Mouse (Mus musculus) thymus, adult 2 months (tissue): ENCODE data around the gene Tctex1d2. TPM values are rescaled to one million over a fixed set of nuclear protein-coding genes. Genes with fewer than 3 reads are reported as not detected.

ENCODE experiments used
- DNase-seq: peaks from one replicate; pipeline ENCODE4 v3.0.0; 2021
- H3K27ac ChIP-seq: fragments of 200-500 bp; 2 replicates; pipeline ENCODE4 v1.5.1; 2012; ENCODE audit warnings: low read length, control low read depth; ENCODE audit not compliant: control insufficient read depth, insufficient read depth
- H3K27me3 ChIP-seq: fragments of 200-500 bp; 2 replicates; pipeline ENCODE4 v1.6.1; 2012; ENCODE audit warnings: mild to moderate bottlenecking, low read length, moderate library complexity, mixed read lengths; ENCODE audit not compliant: control insufficient read depth, insufficient read depth
- H3K36me3 ChIP-seq: fragments of 200-500 bp; 2 replicates; pipeline ENCODE4 v1.6.1; 2012; ENCODE audit warnings: mild to moderate bottlenecking, low read length, moderate library complexity; ENCODE audit not compliant: control insufficient read depth, insufficient read depth
- H3K4me1 ChIP-seq: fragments of 200-500 bp; replicated peaks from 2 replicates; pipeline ENCODE4 v1.6.1; 2012; ENCODE audit warnings: low read length; ENCODE audit not compliant: control insufficient read depth, insufficient read depth
- H3K4me3 ChIP-seq: fragments of 200-500 bp; 2 replicates; pipeline ENCODE4 v1.5.1; 2012; ENCODE audit warnings: mild to moderate bottlenecking, low read length, control low read depth, moderate library complexity; ENCODE audit not compliant: control insufficient read depth, insufficient read depth
- CTCF ChIP-seq: fragments of 200-500 bp; IDR thresholded peaks from 2 replicates; pipeline ENCODE4 v1.5.1; 2012; ENCODE audit warnings: mild to moderate bottlenecking, control low read depth, low read length, moderate library complexity, borderline replicate concordance; ENCODE audit not compliant: control insufficient read depth, poor library complexity, insufficient read depth; ENCODE audit errors: extremely low read depth
- POLR2A ChIP-seq: fragments of 200-500 bp; IDR thresholded peaks from 2 replicates; pipeline ENCODE4 v1.6.1; 2012; ENCODE audit warnings: mild to moderate bottlenecking, low read length, control low read depth, moderate library complexity; ENCODE audit not compliant: control insufficient read depth, poor library complexity, insufficient read depth; ENCODE audit errors: extremely low read depth
- WGBS: fragments of 180-500 bp; shearing (Covaris S2); methylation state at CpG from one replicate; pipeline ENCODE4 v1.1.7; 2018; 5-methylcytosine and 5-hydroxymethylcytosine counted together
- polyA plus RNA-seq: library from polyadenylated mRNA; depleted of rRNA; stranded (reverse); fragments of >200 nt; gene quantifications from 2 replicates; pipeline ENCODE4 v1.2.3, GENCODE M21; 2012

Tctex1d2 gene
- polyA plus RNA-seq, 1 experiment = 3.8 TPM

DNA sequence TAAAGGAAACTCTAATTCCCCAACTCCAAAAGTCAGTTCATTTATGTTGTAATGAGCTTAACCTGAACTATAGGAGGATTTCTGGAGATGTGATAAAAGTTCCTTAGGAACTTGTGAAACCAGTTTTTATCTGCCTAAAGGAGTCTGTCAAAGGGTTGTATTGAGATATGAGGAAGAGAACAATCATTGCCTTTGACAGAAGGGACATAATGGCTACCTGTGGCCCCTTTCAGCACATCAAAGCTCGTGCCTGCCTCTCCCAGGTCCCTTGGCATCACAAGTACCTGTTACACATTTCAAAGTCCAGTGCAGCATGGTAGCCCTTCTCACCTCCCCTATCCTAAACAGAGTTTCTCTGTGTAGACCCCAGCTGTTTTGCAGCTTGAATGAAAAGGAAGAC lies 2.0 kb upstream of the Tctex1d2 start:
- DNase-seq = no peak
- 86% methylated on average over 1 of the region's 1 CpGs for WGBS
- H3K4me1 ChIP-seq = peaks cover 12% of the 10 kb centered on the region

GRCm38 (mm10) chr16:32427506-32427905 lies 8.0 kb downstream of the Tctex1d2 start:
- peaks cover 9% of the 10 kb centered on the region for H3K4me1 ChIP-seq
- no peak for TF ChIP-seq CTCF
- no peak for TF ChIP-seq POLR2A
- no peak for DNase-seq
- H3K4me3 ChIP-seq = no peak overlapping the region
- no peaks in the 10 kb centered on the region for H3K27me3 ChIP-seq
- WGBS = 96% methylated on average over 3 of the region's 3 CpGs
- H3K36me3 ChIP-seq = no peaks in the 10 kb centered on the region
- no peak overlapping the region for H3K27ac ChIP-seq

More for the DNA sequence above, 2.0 kb upstream of the Tctex1d2 start:
- H3K27me3 ChIP-seq = no peaks in the 10 kb centered on the region
- TF ChIP-seq CTCF (no peak), POLR2A (no peak)
- H3K36me3 ChIP-seq = no peaks in the 10 kb centered on the region
- H3K4me3 ChIP-seq = no peak overlapping the region
- H3K27ac ChIP-seq = no peak overlapping the region

DNA sequence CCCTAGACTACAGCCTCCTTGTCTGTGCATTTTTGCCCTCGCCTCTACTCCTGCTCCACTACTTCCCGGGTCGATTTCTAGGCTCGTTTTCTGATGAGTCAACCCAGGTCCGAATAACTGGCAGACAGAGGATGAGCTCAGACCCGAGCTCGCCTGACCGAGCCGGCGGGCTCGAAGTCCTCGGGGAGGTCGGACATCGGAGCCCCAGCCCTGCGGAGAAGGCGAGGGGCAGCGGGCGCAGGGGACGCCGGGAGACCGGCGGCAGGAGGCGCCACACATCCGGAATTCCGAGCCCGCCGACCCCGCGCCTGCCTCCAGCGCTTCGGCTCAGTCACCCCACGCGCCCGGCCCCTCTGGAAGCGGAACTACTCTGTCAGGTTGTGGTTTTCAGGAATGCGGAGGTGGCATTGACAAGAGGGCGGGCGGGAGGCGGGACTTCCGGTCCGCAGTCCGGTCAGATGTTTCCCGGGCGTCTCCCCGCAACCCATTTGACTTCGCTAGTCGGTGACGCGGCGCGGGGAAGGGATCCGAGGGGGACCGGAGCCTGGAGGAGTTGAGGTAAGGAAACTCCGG lies 11.1 kb downstream of the Tctex1d2 start, which contains the start of gene Pcyt1a:
TSS of gene Pcyt1a (plus strand) at position 448 of the 573 bp plus-strand sequence.
- H3K27me3 ChIP-seq = no peaks in the 10 kb centered on the region
- under 1% methylated on average over 54 of the region's 54 CpGs for WGBS
- peak; percentile 78 for DNase-seq

DNA sequence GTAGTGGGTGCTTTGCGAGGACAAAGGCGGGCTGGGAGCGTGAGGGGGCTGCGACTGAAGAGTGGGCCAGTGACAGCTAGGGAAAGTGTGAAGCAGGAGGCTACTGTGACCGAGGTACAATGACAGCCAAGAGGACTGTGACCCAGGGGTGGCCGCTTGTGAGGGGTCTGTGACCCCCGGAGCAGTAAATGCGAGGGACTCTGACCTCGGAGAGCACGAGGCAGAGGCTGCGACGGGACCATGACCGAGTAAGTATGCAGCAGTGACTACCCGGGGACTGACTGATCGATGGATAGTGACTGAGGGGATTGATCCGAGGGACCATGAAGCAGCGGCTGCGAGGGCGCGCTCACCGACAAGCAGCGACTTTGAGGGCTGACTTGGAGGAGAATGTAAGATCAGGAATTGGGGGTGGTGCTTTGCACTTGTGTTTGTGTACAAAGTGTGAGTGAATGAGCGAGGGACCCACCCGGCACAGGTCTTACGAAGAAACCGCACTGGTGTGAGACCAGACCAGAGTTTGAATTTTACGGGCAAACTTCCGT lies 11.6 kb downstream of the Tctex1d2 start:
- peak overlapping the region; percentile 76 for H3K4me3 ChIP-seq
- TF ChIP-seq POLR2A (0 out of 2 replicates have a peak, but pooled peaks have one; percentile 0), CTCF (no peak)
- peak; percentile 33 for DNase-seq
- H3K36me3 ChIP-seq = no peaks in the 10 kb centered on the region
- H3K4me1 ChIP-seq = peaks cover 17% of the 10 kb centered on the region
- 2% methylated on average over 28 of the region's 28 CpGs for WGBS
- H3K27ac ChIP-seq = peak overlapping the region; percentile 6; the same call in 1 of the 2 replicates
- H3K27me3 ChIP-seq = no peaks in the 10 kb centered on the region

More for the DNA sequence above, 11.1 kb downstream of the Tctex1d2 start, which contains the start of gene Pcyt1a:
- peaks cover 17% of the 10 kb centered on the region for H3K4me1 ChIP-seq
- peak within 1 kb of the TSS; percentile 76 for H3K4me3 ChIP-seq
- H3K36me3 ChIP-seq = no peaks in the 10 kb centered on the region
- peak within 1 kb of the TSS; percentile 10; the same call in 1 of the 2 replicates for H3K27ac ChIP-seq
- TF ChIP-seq POLR2A = peak; percentile 22; the same call in 1 of the 2 replicates
- 0 out of 2 replicates have a peak, but pooled peaks have one; percentile 57 for TF ChIP-seq CTCF

GRCm38 (mm10) chr16:32431926-32432325 lies 12.4 kb downstream of the Tctex1d2 start:
- no peaks in the 10 kb centered on the region for H3K27me3 ChIP-seq
- 94% methylated on average over 1 of the region's 1 CpGs for WGBS
- no peak overlapping the region for H3K4me3 ChIP-seq
- H3K27ac ChIP-seq = no peak overlapping the region
- DNase-seq = no peak
- peaks cover 17% of the 10 kb centered on the region for H3K4me1 ChIP-seq
- no peak for TF ChIP-seq POLR2A
- no peak for TF ChIP-seq CTCF
- no peaks in the 10 kb centered on the region for H3K36me3 ChIP-seq

- TF ChIP-seq CTCF (no peak), POLR2A (no peak)
- H3K4me3 ChIP-seq = no peak overlapping the region
- no peak overlapping the region for H3K27ac ChIP-seq
- no peak for DNase-seq
- peaks cover 17% of the 10 kb centered on the region for H3K4me1 ChIP-seq
- H3K27me3 ChIP-seq = no peaks in the 10 kb centered on the region
- no peaks in the 10 kb centered on the region; the same call in 1 of the 2 replicates for H3K36me3 ChIP-seq
- WGBS = 79% methylated on average over 2 of the region's 2 CpGs
Observed at GRCm38 (mm10) chr16:32433138-32433537, 13.6 kb downstream of the Tctex1d2 start.

GRCm38 (mm10) chr16:32434066-32434465 lies 14.6 kb downstream of the Tctex1d2 start:
- DNase-seq = peak; percentile 72
- Histone ChIP-seq H3K4me3 (no peak overlapping the region), H3K4me1 (peaks cover 17% of the 10 kb centered on the region), H3K27ac (no peak overlapping the region), H3K36me3 (no peaks in the 10 kb centered on the region; the same call in 1 of the 2 replicates), H3K27me3 (no peaks in the 10 kb centered on the region)
- TF ChIP-seq CTCF (no peak), POLR2A (no peak)
- WGBS = 2% methylated on average over 6 of the region's 6 CpGs
